Mouse (Mus musculus) testis, adult 2 months (tissue): ENCODE results near the gene Gm19668.
"Not testable (repeated sequence)": the region's sequence is repeated elsewhere in the genome, so short reads cannot be mapped to it uniquely, and the experiment has no call there.

Source experiments
- CTCF ChIP-seq: fragments of 200-500 bp; IDR thresholded peaks from 2 replicates; pipeline ENCODE4 v1.5.1; 2012; ENCODE audit warnings: low read depth, mild to moderate bottlenecking, inconsistent platforms, low read length, moderate library complexity; ENCODE audit not compliant: control insufficient read depth, insufficient read depth, insufficient replicate concordance
- POLR2A ChIP-seq: fragments of 200-500 bp; IDR thresholded peaks from 2 replicates; pipeline ENCODE4 v1.6.1; 2012; ENCODE audit warnings: low read depth, mild to moderate bottlenecking, inconsistent platforms, low read length, moderate library complexity; ENCODE audit not compliant: control insufficient read depth

DNA sequence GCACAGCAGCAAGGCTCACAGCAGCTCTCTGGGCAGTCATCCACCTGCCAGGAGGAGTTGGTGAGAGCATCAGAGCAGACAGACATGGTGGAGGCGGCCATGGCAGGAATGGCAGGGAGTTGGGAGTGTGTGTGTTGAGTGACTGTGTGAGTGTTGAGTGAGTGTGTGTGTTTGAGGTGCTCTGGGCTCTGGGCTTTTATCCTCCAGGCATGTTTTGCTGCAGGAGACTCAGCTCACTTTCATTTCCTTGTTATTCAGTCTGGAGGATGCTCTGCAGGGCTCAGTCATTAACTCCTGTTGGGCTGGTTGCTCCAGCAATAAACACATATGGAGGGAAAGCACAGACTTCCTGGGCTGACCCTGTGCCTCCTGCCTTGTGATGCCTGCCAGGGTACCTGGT, 22.1 kb downstream of the Gm19668 start, which contains the start of gene Gm7138:
- TF ChIP-seq POLR2A, CTCF: not testable (repeated sequence)
